Mouse (Mus musculus) neural tube, embryonic 11.5 days (tissue): ENCODE measurements around the gene Adamtsl1. TPM values are rescaled to one million over a fixed set of nuclear protein-coding genes. Genes with fewer than 3 reads are reported as not detected.

Experiments used
- ATAC-seq: fragments of 200-750 bp; cut with Nextera tagmentation; 2 replicates; pipeline ENCODE4 v1.8.0; 2017; ENCODE audit warnings: moderate number of reproducible peaks, mild to moderate bottlenecking, moderate TSS enrichment, moderate library complexity; ENCODE audit not compliant: insufficient read depth, low FRiP score, low TSS enrichment
- DNase-seq: peaks from one replicate; pipeline ENCODE4 v3.0.0-alpha.2; 2015; ENCODE audit warnings: low spot score
- H3K27ac ChIP-seq: fragments of 300-500 bp; sonication (generic); 2 replicates; pipeline ENCODE4 v1.5.1; 2014; ENCODE audit warnings: low read depth, mild to moderate bottlenecking, low read length
- H3K27me3 ChIP-seq: fragments of 300-500 bp; sonication (generic); 2 replicates; pipeline ENCODE4 v1.6.1; 2014; ENCODE audit warnings: mild to moderate bottlenecking, low read length, mixed read lengths; ENCODE audit not compliant: control insufficient read depth, insufficient read depth
- H3K36me3 ChIP-seq: fragments of 300-500 bp; sonication (generic); 2 replicates; pipeline ENCODE4 v1.6.1; 2014; ENCODE audit warnings: mild to moderate bottlenecking, low read length, moderate library complexity, mixed read lengths; ENCODE audit not compliant: control insufficient read depth, insufficient read depth
- H3K4me1 ChIP-seq: fragments of 300-500 bp; sonication (generic); 2 replicates; pipeline ENCODE4 v1.6.1; 2014; ENCODE audit warnings: low read length, mixed read lengths; ENCODE audit not compliant: control insufficient read depth, insufficient read depth
- H3K4me2 ChIP-seq: fragments of 300-500 bp; sonication (generic); 2 replicates; pipeline ENCODE4 v1.6.1; 2014; ENCODE audit warnings: low read depth, mild to moderate bottlenecking, moderate library complexity
- H3K4me3 ChIP-seq: fragments of 300-500 bp; sonication (generic); 2 replicates; pipeline ENCODE4 v1.5.1; 2014; ENCODE audit warnings: low read depth, low read length
- H3K9ac ChIP-seq: fragments of 300-500 bp; sonication (generic); 2 replicates; pipeline ENCODE4 v1.6.1; 2014; ENCODE audit warnings: mild to moderate bottlenecking, low read length
- H3K9me3 ChIP-seq: fragments of 300-500 bp; sonication (generic); 2 replicates; pipeline ENCODE4 v1.6.1; 2016; ENCODE audit warnings: low read length; ENCODE audit not compliant: control insufficient read depth
- WGBS: fragments of 180-500 bp; shearing (Covaris S2); extraction: QIAGEN DNeasy Blood & Tissue Kit; methylation state at CpG from one replicate; pipeline ENCODE4 v1.1.7; 2014; 5-methylcytosine and 5-hydroxymethylcytosine counted together
- polyA plus RNA-seq: library from polyadenylated mRNA; unstranded; fragments of >200 nt; fragmentation: Nextera tagmentation; extraction: Ambion mirVana; gene quantifications from 2 replicates; pipeline ENCODE4 v1.2.1, GENCODE M21; 2014

Gene Adamtsl1
- polyA plus RNA-seq, 1 experiment from 2014 or later: 10.7 TPM

DNA sequence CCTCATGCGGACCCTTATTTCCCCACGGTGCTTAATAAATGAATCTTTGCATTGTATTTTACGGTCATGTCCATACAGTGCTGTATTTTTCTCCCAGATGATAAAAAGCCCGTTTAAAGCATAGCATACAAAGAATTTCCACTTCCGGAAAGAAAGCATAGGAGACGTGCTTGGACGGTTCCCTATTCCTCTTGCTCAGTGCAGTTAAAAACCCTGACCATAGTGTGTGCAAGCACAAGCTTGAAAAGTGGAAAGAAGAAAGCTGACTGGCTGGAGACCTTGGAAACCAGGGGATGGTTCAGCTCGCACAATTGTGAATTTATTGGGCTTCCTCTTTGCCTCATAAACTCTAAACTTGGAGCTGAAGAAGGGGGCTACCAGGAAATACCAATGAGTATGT lies 855.1 kb downstream of the Adamtsl1 start:
- H3K4me2 ChIP-seq: no peak overlapping the region
- 82% methylated on average over 8 of the region's 8 CpGs for WGBS
- H3K36me3 ChIP-seq: no peaks in the 10 kb centered on the region
- H3K27ac ChIP-seq: no peak overlapping the region
- no peaks in the 10 kb centered on the region for H3K27me3 ChIP-seq
- no peaks in the 10 kb centered on the region for H3K9me3 ChIP-seq
- ATAC-seq (no peak), DNase-seq (no peak)
- H3K4me1 ChIP-seq: no peaks in the 10 kb centered on the region
- no peak overlapping the region for H3K9ac ChIP-seq
- no peak overlapping the region for H3K4me3 ChIP-seq

GRCm38 (mm10) chr4:86373166-86373565 lies 859.2 kb downstream of the Adamtsl1 start:
- WGBS: 71% methylated on average over 2 of the region's 2 CpGs
- DNase-seq: no peak
- H3K4me1 ChIP-seq: no peaks in the 10 kb centered on the region
- H3K4me2 ChIP-seq: no peak overlapping the region
- no peaks in the 10 kb centered on the region for H3K27me3 ChIP-seq
- no peaks in the 10 kb centered on the region for H3K36me3 ChIP-seq
- H3K27ac ChIP-seq: no peak overlapping the region
- no peak for ATAC-seq
- H3K4me3 ChIP-seq: no peak overlapping the region
- no peak overlapping the region for H3K9ac ChIP-seq
- no peaks in the 10 kb centered on the region for H3K9me3 ChIP-seq

DNA sequence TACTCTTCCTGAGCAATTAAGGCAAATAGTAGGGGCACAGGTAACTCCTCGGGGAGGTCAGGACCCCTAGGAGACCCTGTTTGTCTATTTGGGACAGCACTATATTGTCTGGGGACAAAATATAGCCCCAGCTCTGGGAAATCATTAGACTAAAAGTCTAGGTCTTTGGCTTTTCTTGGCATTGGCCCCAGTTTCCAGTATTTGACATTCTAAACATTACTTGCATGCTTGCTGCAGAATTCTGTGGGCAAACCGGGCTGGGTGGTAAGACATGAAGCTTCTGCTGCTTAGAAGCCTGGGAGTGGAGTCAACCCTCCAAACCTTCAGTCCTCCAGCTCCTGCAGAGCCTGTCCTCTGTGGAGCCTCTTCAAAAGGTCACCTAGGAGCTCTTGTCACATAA lies 869.2 kb downstream of the Adamtsl1 start:
- DNase-seq (no peak), ATAC-seq (no peak)
- no peak overlapping the region for H3K9ac ChIP-seq
- 88% methylated on average over 2 of the region's 2 CpGs for WGBS
- H3K4me1 ChIP-seq: no peaks in the 10 kb centered on the region
- H3K27me3 ChIP-seq: no peaks in the 10 kb centered on the region
- H3K9me3 ChIP-seq: no peaks in the 10 kb centered on the region
- H3K27ac ChIP-seq: no peak overlapping the region
- H3K4me2 ChIP-seq: no peak overlapping the region
- no peak overlapping the region for H3K4me3 ChIP-seq
- H3K36me3 ChIP-seq: no peaks in the 10 kb centered on the region

- H3K36me3 ChIP-seq: no peaks in the 10 kb centered on the region
- no peaks in the 10 kb centered on the region for H3K4me1 ChIP-seq
- no peak overlapping the region for H3K4me3 ChIP-seq
- ATAC-seq: no peak
- H3K27ac ChIP-seq: no peak overlapping the region
- 92% methylated on average over 6 of the region's 6 CpGs for WGBS
- H3K9me3 ChIP-seq: no peaks in the 10 kb centered on the region
- H3K4me2 ChIP-seq: no peak overlapping the region
- no peak for DNase-seq
- no peak overlapping the region for H3K9ac ChIP-seq
- no peaks in the 10 kb centered on the region for H3K27me3 ChIP-seq
Observed at GRCm38 (mm10) chr4:86385121-86385520, 871.1 kb downstream of the Adamtsl1 start.

DNA sequence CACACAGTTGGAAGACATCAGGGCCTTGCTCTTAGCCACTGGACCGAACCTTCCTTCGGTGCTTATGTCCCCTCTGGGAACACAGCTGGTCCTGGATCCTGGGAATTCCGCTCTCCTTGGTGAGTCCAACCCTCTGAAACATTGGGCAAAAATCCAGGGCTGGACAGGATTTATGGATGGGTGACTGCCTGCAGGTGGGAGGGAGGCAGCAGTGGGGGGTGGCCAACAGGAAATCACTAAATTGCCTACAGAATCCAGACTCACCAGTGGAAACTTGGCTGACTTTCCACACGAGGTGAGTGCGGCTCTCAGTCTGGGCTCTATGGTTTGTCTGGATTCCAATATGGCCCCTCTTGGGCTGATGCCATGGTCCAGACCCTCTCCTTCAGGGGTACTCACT lies 874.5 kb downstream of the Adamtsl1 start:
- Histone ChIP-seq H3K27me3 (no peaks in the 10 kb centered on the region), H3K4me2 (no peak overlapping the region), H3K4me3 (no peak overlapping the region), H3K27ac (no peak overlapping the region), H3K4me1 (no peaks in the 10 kb centered on the region), H3K36me3 (no peaks in the 10 kb centered on the region), H3K9ac (no peak overlapping the region), H3K9me3 (no peaks in the 10 kb centered on the region)
- 68% methylated on average over 5 of the region's 5 CpGs for WGBS
- DNase-seq (no peak), ATAC-seq (no peak)

DNA sequence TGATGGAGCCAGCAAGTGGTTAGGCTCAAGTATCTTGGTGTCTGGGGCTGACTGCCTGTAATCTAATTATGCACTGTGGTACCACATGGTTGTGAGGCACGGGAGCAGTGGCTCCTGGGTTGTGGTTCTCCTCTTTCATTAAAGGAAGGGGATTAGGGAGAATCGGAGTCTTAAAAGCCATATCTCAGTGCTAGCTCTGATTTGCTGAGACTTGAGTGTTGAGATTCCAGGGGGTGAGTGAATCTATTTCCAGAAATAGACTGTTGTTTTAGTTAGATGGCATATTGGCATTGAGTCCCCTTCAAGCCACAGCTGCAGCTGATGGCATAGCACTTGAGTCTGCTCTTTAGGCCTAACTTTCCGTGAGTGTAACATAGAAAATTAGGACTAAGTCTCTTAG lies 877.2 kb downstream of the Adamtsl1 start:
- H3K27me3 ChIP-seq: no peaks in the 10 kb centered on the region
- no peak overlapping the region for H3K4me3 ChIP-seq
- DNase-seq (no peak), ATAC-seq (no peak)
- H3K4me2 ChIP-seq: no peak overlapping the region
- H3K36me3 ChIP-seq: no peaks in the 10 kb centered on the region
- no peaks in the 10 kb centered on the region for H3K4me1 ChIP-seq
- H3K9me3 ChIP-seq: no peaks in the 10 kb centered on the region
- no peak overlapping the region for H3K27ac ChIP-seq
- H3K9ac ChIP-seq: no peak overlapping the region
- WGBS: 81% methylated on average over 3 of the region's 3 CpGs

- H3K4me1 ChIP-seq: no peaks in the 10 kb centered on the region
- no peak for DNase-seq
- no peak overlapping the region for H3K9ac ChIP-seq
- H3K9me3 ChIP-seq: no peaks in the 10 kb centered on the region
- WGBS: 90% methylated on average over 6 of the region's 6 CpGs
- H3K4me2 ChIP-seq: no peak overlapping the region
- H3K36me3 ChIP-seq: no peaks in the 10 kb centered on the region
- ATAC-seq: no peak
- H3K4me3 ChIP-seq: no peak overlapping the region
- H3K27ac ChIP-seq: no peak overlapping the region
- no peaks in the 10 kb centered on the region for H3K27me3 ChIP-seq
Observed at GRCm38 (mm10) chr4:86395636-86396035, 881.7 kb downstream of the Adamtsl1 start.

GRCm38 (mm10) chr4:86396672-86397288 lies 882.8 kb downstream of the Adamtsl1 start:
- no peak for ATAC-seq
- Histone ChIP-seq H3K27me3 (no peaks in the 10 kb centered on the region), H3K9me3 (no peaks in the 10 kb centered on the region), H3K4me2 (no peak overlapping the region), H3K27ac (no peak overlapping the region), H3K9ac (no peak overlapping the region), H3K4me3 (no peak overlapping the region), H3K4me1 (no peaks in the 10 kb centered on the region), H3K36me3 (no peaks in the 10 kb centered on the region)
- 83% methylated on average over 7 of the region's 7 CpGs for WGBS
- no peak for DNase-seq

- no peaks in the 10 kb centered on the region for H3K4me1 ChIP-seq
- 81% methylated on average over 2 of the region's 2 CpGs for WGBS
- no peak overlapping the region for H3K27ac ChIP-seq
- H3K9ac ChIP-seq: no peak overlapping the region
- H3K4me2 ChIP-seq: no peak overlapping the region
- DNase-seq: no peak
- H3K9me3 ChIP-seq: no peaks in the 10 kb centered on the region
- H3K27me3 ChIP-seq: no peaks in the 10 kb centered on the region
- no peaks in the 10 kb centered on the region for H3K36me3 ChIP-seq
- H3K4me3 ChIP-seq: no peak overlapping the region
- no peak for ATAC-seq
Observed at GRCm38 (mm10) chr4:86397470-86397869, 883.5 kb downstream of the Adamtsl1 start.
